Mouse (Mus musculus) bone marrow macrophage, adult 2 months (primary cell): ENCODE data around the gene Cd48.

ENCODE experiments used
- CTCF ChIP-seq: IDR thresholded peaks from 2 replicates; pipeline ENCODE4 v1.5.1; 2012; ENCODE audit warnings: low read depth, mild to moderate bottlenecking, low read length, moderate library complexity
- POLR2A ChIP-seq: IDR thresholded peaks from 2 replicates; pipeline ENCODE4 v1.6.1; 2012; ENCODE audit warnings: mild to moderate bottlenecking, low read depth, low read length, borderline replicate concordance

- no peak for TF ChIP-seq CTCF
- TF ChIP-seq POLR2A = no peak
Observed at GRCm38 (mm10) chr1:171731195-171731594, 49.4 kb downstream of the Cd48 start.
